Mouse (Mus musculus): ENCODE measurements around the gene Zbtb7a. TPM values are rescaled to one million over a fixed set of nuclear protein-coding genes. Genes with fewer than 3 reads are reported as not detected.
A peak's percentile ranks its signal among the peaks of the same experiment; 100 is the strongest.

The Zbtb7a gene
- 47.6 and 56.9 TPM in 2 replicates for polyA plus RNA-seq (2015; fragmentation: Nextera tagmentation; extraction: Ambion mirVana)

DNA sequence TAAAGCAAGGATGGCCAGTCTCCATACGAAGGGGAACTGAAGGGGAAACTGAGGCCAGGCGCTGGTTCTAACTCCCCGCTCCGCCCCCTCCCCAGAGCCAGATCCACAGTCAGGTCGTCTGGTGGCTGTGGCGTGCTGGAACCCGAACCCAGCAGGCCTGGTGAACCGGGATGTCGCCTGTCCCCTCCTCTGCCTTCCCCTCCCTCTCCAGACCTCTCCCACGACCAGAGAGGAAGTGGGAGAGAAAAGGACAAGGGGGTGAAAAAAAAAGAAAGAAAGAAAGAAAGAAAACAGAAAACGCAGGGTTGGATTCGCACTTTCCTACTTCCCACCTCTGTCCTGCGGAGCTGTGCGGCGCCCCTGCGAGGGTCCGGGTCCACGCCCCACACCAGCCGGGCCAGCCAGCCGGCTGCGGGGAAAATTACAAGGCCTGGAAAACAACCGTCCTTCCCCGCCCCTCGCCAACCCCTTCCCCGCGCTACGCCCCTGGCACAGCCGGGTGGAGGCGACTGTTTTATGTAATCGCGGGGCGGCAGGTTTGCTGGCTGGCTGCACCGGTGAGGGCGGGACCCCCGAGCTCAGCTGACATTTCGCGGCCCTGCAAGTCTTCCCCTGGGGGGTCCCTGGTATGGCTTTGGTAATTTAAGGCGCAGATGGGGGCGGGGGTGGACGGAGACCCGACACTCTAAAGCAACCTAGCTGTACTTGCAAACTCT is at the start of gene Zbtb7a:
Gene Zbtb7a, plus strand, starts transcription at position 255 of the 716 bp plus-strand sequence.
- no peaks in the 10 kb centered on the region for H3K9me3 ChIP-seq (replicated peaks)
- peak within 1 kb of the TSS; percentile 99 for H3K27ac ChIP-seq (replicated peaks)
- H3K4me2 ChIP-seq = peak within 1 kb of the TSS; percentile 95
- no peak for ATAC-seq (ENCODE audit: insufficient read depth)
- no peaks in the 10 kb centered on the region for H3K27me3 ChIP-seq
- peaks cover 61% of the 10 kb centered on the region for H3K4me1 ChIP-seq (replicated peaks)
- H3K9ac ChIP-seq = peak within 1 kb of the TSS; percentile 99
- H3K4me3 ChIP-seq (replicated peaks) = peak within 1 kb of the TSS; percentile 86
- under 1% methylated on average over 41 of the region's 41 CpGs for WGBS (ENCODE audit: insufficient replicate concordance)
- H3K36me3 ChIP-seq (replicated peaks) = peaks cover 8% of the 10 kb centered on the region

DNA sequence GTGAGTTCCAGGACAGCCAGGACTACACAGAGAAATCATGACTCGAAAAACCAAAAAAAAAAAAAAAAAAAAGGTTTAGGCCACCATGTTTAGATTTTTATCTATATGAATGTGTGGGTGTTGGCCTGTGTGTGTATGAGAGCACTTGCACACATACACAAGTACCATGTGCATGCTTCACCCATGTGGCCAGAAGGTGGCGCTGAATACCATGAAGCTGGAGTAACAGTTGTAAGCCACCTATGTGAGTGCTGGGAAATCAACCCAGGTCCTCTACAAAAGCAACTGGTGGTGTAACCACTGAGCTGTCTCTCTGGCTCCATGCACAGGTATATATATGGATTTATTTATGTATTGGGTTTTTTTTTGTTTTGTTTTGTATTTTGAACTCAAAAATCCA is 48.0 kb upstream of the Zbtb7a start:
- H3K36me3 ChIP-seq (replicated peaks) = peaks cover 12% of the 10 kb centered on the region
- no peak overlapping the region for H3K4me2 ChIP-seq
- H3K9ac ChIP-seq = no peak overlapping the region
- H3K4me1 ChIP-seq (replicated peaks) = peaks cover 23% of the 10 kb centered on the region
- no peaks in the 10 kb centered on the region for H3K9me3 ChIP-seq (replicated peaks)
- no peak overlapping the region for H3K27ac ChIP-seq (replicated peaks)
- no peak for ATAC-seq (ENCODE audit: insufficient read depth)
- H3K27me3 ChIP-seq = no peaks in the 10 kb centered on the region
- 46% methylated on average over 2 of the region's 2 CpGs for WGBS (ENCODE audit: insufficient replicate concordance)
- H3K4me3 ChIP-seq (replicated peaks) = no peak overlapping the region

DNA sequence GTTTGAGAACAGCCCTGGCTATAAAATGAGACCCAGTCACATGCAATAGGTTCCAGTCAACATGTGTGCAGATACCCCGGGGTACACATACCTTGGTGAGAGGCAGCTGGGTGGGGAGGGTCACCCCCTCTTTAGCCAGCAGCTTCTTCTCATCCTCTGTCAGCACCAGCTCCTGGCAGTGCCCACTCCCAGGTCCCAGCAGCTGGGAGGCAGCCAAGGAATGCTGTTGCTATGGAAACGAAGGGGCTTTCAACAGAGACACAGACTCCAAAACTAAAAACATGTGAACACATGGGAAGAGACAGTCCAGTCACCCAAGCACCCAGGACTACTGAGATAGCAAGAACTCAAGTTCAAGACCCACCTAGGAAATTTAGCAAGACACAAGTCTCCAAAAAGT is 45.8 kb upstream of the Zbtb7a start:
- no peaks in the 10 kb centered on the region for H3K27me3 ChIP-seq
- 49% methylated on average over 2 of the region's 2 CpGs for WGBS (ENCODE audit: insufficient replicate concordance)
- no peak for ATAC-seq (ENCODE audit: insufficient read depth)
- H3K4me2 ChIP-seq = no peak overlapping the region
- no peak overlapping the region for H3K4me3 ChIP-seq (replicated peaks)
- peaks cover 34% of the 10 kb centered on the region for H3K4me1 ChIP-seq (replicated peaks)
- no peak overlapping the region for H3K9ac ChIP-seq
- H3K27ac ChIP-seq (replicated peaks) = no peak overlapping the region
- peaks cover 11% of the 10 kb centered on the region for H3K36me3 ChIP-seq (replicated peaks)
- H3K9me3 ChIP-seq (replicated peaks) = no peaks in the 10 kb centered on the region

DNA sequence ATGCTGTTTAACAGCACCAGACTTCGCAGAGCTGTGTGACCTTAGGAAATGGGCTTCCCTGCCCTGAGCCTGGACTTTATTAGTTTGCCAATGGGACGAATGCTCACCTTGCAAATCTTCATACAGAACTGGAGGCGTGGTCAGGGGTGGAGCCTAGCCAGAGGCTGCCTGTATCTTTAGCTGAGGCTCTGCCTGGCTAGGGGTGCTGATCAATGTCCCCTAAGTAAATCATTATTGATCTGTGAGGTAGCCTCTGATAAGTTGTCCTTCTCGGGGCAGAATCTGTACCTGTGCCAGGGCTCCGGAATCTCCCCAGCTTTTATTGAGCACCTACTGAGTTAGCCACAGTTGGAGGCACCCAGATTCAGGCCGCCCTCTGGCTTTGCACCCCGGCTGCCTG is 44.4 kb upstream of the Zbtb7a start:
- H3K4me2 ChIP-seq = peak overlapping the region; percentile 38
- H3K27me3 ChIP-seq = no peaks in the 10 kb centered on the region
- peaks cover 48% of the 10 kb centered on the region for H3K4me1 ChIP-seq (replicated peaks)
- no peak overlapping the region; the same call in 1 of the 2 replicates for H3K9ac ChIP-seq
- H3K36me3 ChIP-seq (replicated peaks) = peaks cover 11% of the 10 kb centered on the region
- H3K27ac ChIP-seq (replicated peaks) = peak overlapping the region; percentile 51
- H3K4me3 ChIP-seq (replicated peaks) = peak overlapping the region; percentile 41; the same call in 1 of the 2 replicates
- WGBS (ENCODE audit: insufficient replicate concordance) = 43% methylated on average over 7 of the region's 7 CpGs
- ATAC-seq (ENCODE audit: insufficient read depth) = no peak
- H3K9me3 ChIP-seq (replicated peaks) = no peaks in the 10 kb centered on the region

DNA sequence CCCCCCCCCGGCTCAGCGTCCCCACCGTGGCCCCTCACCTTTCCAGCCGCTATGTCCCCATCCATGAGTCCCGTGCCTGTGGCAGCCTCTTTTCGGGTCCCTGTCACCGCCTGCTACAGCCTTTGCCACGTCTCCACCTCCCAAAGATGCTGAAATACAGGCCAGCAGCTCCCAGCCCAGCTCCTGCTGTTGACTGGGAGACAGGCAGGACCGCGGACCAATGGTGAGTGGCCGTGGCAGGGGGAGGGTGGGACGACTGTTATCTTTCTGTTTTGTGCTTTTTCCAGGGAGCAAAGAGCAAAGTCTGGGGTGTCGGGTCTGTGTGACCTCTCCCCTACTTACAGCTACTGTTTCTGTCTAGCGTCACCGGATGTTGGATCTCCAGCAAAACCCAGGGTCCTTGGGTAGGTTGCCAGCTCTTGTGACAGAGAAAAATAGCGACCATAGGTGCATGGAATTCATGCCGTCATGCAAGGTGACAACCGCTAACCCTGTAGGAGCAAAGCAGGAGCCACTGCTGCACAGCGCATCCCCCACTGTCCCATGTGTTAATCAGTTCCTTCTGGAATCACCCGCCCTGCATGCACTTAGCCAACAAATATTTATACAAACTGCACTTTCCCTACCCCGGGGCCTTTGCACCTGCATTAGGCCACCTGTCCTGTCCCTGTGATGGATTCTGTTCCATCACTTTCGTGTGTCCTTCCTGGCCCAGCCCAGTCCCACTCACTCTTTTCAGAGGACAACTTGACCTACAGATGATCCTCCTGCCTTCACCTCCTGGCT is 42.4 kb upstream of the Zbtb7a start:
- WGBS (ENCODE audit: insufficient replicate concordance) = 37% methylated on average over 21 of the region's 22 CpGs
- Histone ChIP-seq H3K9me3 (replicated peaks) (0 out of 2 replicates have a peak, but pooled peaks cover 3% of the 10 kb centered on the region), H3K4me2 (peak overlapping the region; percentile 38), H3K27ac (replicated peaks) (peak overlapping the region; percentile 72), H3K4me1 (replicated peaks) (peaks cover 59% of the 10 kb centered on the region), H3K36me3 (replicated peaks) (peaks cover 4% of the 10 kb centered on the region), H3K4me3 (replicated peaks) (peak overlapping the region; percentile 41), H3K27me3 (no peaks in the 10 kb centered on the region), H3K9ac (no peak overlapping the region)
- ATAC-seq (ENCODE audit: insufficient read depth) = peak; percentile 58

DNA sequence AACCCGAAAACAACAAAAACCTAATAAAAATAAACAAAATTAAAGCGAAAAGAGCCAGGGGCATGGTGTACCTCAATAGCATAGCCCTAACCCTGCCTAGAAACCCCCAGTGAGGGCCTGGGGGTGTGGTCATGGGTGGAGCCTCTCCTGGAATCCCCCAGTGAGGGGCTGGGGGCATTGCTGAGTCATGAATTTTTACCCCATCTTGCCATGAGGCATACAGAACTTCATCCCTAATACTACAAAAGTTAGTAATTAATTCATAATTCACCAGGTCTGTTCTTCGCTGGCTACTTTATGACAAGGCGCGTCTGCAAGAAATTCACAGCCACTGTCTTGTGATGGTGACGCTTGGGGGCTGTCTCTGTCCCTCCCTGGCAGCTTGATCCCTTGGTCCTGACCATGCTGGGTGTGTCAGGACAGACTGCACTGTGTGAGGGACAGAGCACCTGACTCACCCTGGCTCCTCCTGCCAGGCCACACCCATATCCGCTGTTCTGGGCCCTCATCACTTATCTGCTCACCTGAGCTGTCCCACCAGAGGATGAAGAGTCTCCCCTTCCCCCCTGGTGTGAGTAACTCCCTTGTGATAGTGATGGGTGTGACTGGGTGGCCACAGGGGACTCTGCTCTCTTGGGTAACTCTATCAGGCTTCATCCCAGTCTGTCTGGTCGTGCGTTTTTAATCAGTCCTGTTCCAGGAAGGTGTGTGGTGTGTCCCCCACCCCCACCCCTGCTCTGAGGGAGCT is 39.9 kb upstream of the Zbtb7a start:
- no peak overlapping the region for H3K4me3 ChIP-seq (replicated peaks)
- peak overlapping the region; percentile 72 for H3K27ac ChIP-seq (replicated peaks)
- 38% methylated on average over 9 of the region's 9 CpGs for WGBS (ENCODE audit: insufficient replicate concordance)
- H3K36me3 ChIP-seq (replicated peaks) = no peaks in the 10 kb centered on the region
- peaks cover 70% of the 10 kb centered on the region for H3K4me1 ChIP-seq (replicated peaks)
- peak; percentile 78 for ATAC-seq (ENCODE audit: insufficient read depth)
- H3K9me3 ChIP-seq (replicated peaks) = 0 out of 2 replicates have a peak, but pooled peaks cover 3% of the 10 kb centered on the region
- peak overlapping the region; percentile 39 for H3K4me2 ChIP-seq
- no peaks in the 10 kb centered on the region for H3K27me3 ChIP-seq
- H3K9ac ChIP-seq = no peak overlapping the region

DNA sequence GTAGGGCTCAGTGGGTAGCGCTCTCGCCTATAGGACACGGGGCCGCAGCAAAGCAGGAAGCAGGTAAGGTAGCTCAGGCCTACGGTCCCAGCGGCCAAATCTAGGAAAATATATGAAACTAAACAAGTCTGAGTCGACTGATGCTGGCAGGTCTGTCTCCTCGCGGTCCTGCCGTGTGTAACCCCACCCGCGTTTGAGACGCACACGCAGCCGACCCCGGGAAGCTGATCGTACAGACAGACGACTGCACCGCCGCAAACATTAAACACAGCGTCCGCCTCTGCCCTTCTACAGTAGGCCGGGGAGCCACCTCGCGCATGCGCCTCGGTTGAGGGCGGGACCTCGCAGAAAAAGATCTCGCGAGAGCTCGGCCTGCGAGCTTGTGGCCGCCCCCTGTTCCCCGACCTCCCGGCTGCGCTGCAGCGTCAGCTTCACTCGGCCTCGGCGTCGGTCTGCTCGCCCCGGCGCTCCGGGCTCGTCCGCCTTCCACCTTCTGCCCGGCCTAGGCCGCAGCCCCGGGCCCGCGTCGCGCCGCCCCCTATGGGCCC is 29.4 kb upstream of the Zbtb7a start, which contains the start of gene Map2k2:
Gene Map2k2, plus strand, starts transcription at position 351 of the 548 bp plus-strand sequence.
- Histone ChIP-seq H3K36me3 (replicated peaks) (peaks cover 25% of the 10 kb centered on the region), H3K4me2 (peak within 1 kb of the TSS; percentile 89), H3K9ac (peak within 1 kb of the TSS; percentile 98), H3K27me3 (no peaks in the 10 kb centered on the region), H3K9me3 (replicated peaks) (no peaks in the 10 kb centered on the region), H3K4me3 (replicated peaks) (peak within 1 kb of the TSS; percentile 98), H3K4me1 (replicated peaks) (peaks cover 79% of the 10 kb centered on the region), H3K27ac (replicated peaks) (peak within 1 kb of the TSS; percentile 100)
- ATAC-seq (ENCODE audit: insufficient read depth) = peak; percentile 92
- WGBS (ENCODE audit: insufficient replicate concordance) = under 1% methylated on average over 56 of the region's 56 CpGs

DNA sequence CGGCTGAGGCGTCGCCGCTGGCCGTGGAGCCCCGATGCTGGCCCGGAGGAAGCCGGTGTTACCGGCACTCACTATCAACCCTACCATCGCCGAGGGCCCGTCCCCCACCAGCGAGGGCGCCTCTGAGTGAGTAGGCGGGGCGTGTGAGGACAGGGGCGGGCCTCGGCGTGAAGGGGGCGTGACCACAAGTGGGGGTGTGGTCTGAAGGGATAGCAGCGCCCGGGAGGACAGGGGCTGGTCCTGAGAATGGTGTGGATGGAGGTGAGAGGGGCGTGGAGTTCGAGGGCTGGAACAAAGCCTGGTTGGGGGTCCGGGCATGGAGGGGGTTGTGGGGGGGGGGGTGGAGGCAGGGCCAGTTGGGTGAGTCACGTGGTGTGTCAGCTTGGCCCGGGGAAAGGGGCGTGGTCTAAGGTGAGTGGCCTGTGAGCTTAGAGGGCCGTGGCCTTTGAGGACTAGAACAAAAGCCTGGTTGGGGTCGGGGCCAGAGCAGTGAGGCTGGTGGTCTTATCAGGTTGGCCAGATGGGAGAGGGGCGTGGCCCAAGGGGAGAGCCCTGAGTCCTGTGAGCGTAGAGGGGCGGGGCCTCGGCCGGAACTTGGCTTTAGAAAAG is 28.8 kb upstream of the Zbtb7a start:
- Histone ChIP-seq H3K9me3 (replicated peaks) (no peaks in the 10 kb centered on the region), H3K27ac (replicated peaks) (peak overlapping the region; percentile 100), H3K4me2 (peak overlapping the region; percentile 89), H3K27me3 (no peaks in the 10 kb centered on the region), H3K4me1 (replicated peaks) (peaks cover 79% of the 10 kb centered on the region), H3K9ac (peak overlapping the region; percentile 98), H3K36me3 (replicated peaks) (peaks cover 31% of the 10 kb centered on the region), H3K4me3 (replicated peaks) (peak overlapping the region; percentile 98)
- under 1% methylated on average over 35 of the region's 35 CpGs for WGBS (ENCODE audit: insufficient replicate concordance)
- peak; percentile 85 for ATAC-seq (ENCODE audit: insufficient read depth)

DNA sequence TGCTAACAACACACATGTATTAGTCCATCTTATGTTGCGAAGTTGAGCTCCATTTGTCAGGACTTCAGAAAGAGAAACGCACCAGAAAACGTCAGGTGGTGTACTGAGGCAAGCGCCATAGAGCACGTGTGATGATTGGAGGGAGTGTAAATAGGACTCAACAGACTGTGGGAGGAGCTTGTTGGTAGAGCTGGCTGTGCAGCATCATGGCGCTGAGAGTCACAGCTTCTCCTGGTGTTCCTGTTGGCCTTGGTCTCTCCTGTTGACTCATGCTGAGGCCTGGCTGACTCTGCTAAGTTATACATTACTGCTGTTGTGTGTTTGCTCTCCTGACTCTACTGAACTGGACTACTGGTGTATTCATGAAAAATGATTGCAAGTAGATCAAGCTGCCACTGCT is 22.1 kb upstream of the Zbtb7a start:
- Histone ChIP-seq H3K27ac (replicated peaks) (no peak overlapping the region), H3K4me3 (replicated peaks) (no peak overlapping the region), H3K4me2 (no peak overlapping the region), H3K27me3 (no peaks in the 10 kb centered on the region), H3K36me3 (replicated peaks) (peaks cover 94% of the 10 kb centered on the region), H3K9ac (no peak overlapping the region), H3K9me3 (replicated peaks) (no peaks in the 10 kb centered on the region), H3K4me1 (replicated peaks) (peaks cover 40% of the 10 kb centered on the region)
- no peak for ATAC-seq (ENCODE audit: insufficient read depth)
- WGBS (ENCODE audit: insufficient replicate concordance) = 85% methylated on average over 6 of the region's 6 CpGs

DNA sequence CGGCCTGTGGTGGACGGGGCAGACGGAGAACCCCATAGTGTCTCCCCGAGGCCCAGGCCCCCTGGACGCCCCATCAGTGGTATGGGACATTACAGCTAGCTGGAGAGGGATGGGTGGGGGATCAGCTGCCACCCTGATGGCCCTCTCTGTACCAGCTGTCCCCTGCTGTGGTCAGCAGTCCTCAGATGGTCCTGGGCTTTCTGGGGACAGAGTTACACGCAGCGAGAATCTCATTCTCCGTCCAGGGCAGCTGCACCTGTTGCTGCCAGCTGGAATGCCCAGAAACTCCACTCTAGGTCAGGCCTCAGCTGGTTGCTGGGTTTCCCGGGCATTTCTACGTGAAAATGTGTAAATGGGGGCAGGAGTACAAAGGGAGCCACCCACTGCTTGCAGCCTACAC is 15.4 kb upstream of the Zbtb7a start:
- no peak for ATAC-seq (ENCODE audit: insufficient read depth)
- 87% methylated on average over 10 of the region's 10 CpGs for WGBS (ENCODE audit: insufficient replicate concordance)
- H3K36me3 ChIP-seq (replicated peaks) = peaks cover 97% of the 10 kb centered on the region
- peaks cover 23% of the 10 kb centered on the region for H3K4me1 ChIP-seq (replicated peaks)
- no peak overlapping the region for H3K27ac ChIP-seq (replicated peaks)
- no peaks in the 10 kb centered on the region for H3K9me3 ChIP-seq (replicated peaks)
- no peaks in the 10 kb centered on the region for H3K27me3 ChIP-seq
- H3K9ac ChIP-seq = no peak overlapping the region
- no peak overlapping the region for H3K4me2 ChIP-seq
- H3K4me3 ChIP-seq (replicated peaks) = no peak overlapping the region

Data from liver, embryonic 15.5 days (tissue).